Mouse (Mus musculus) lung, postnatal 0 days (tissue): ENCODE measurements at regions not wholly inside any gene's neighbourhood (a gene's known extent, or its start where the extent isn't known, plus 50 kb on each side); places are given as distances from the start of the nearest gene placed in this dataset.

ENCODE experiments used
- ATAC-seq: fragments of 200-750 bp; cut with Nextera tagmentation; 2 replicates; pipeline ENCODE4 v1.8.0; 2017; ENCODE audit warnings: moderate library complexity
- DNase-seq: peaks from one replicate; pipeline ENCODE4 v3.0.0-alpha.2; 2016; ENCODE audit warnings: low spot score
- H3K27ac ChIP-seq: fragments of 300-500 bp; sonication (generic); 2 replicates; pipeline ENCODE4 v1.5.1; 2014; ENCODE audit warnings: antibody characterized with exemption, mild to moderate bottlenecking, low read length, mixed read lengths
- H3K27me3 ChIP-seq: fragments of 300-500 bp; sonication (generic); replicated peaks from 2 replicates; pipeline ENCODE4 v1.6.1; 2014; ENCODE audit warnings: low read length, mixed read lengths; ENCODE audit not compliant: insufficient read depth
- H3K36me3 ChIP-seq: fragments of 300-500 bp; sonication (generic); 2 replicates; pipeline ENCODE4 v1.6.1; 2014; ENCODE audit warnings: low read length, mixed read lengths; ENCODE audit not compliant: insufficient read depth
- H3K4me1 ChIP-seq: fragments of 300-500 bp; sonication (generic); 2 replicates; pipeline ENCODE4 v1.6.1; 2014; ENCODE audit warnings: antibody characterized with exemption, low read depth, low read length, mixed read lengths; ENCODE audit not compliant: insufficient read depth
- H3K4me2 ChIP-seq: fragments of 300-500 bp; sonication (generic); replicated peaks from 2 replicates; pipeline ENCODE4 v1.6.1; 2014; ENCODE audit warnings: low read depth, mild to moderate bottlenecking, low read length, moderate library complexity, mixed read lengths
- H3K4me3 ChIP-seq: fragments of 300-500 bp; sonication (generic); 2 replicates; pipeline ENCODE4 v1.5.1; 2014; ENCODE audit warnings: low read depth, low read length
- H3K9ac ChIP-seq: fragments of 300-500 bp; sonication (generic); replicated peaks from 2 replicates; pipeline ENCODE4 v1.6.1; 2014; ENCODE audit warnings: low read depth, mild to moderate bottlenecking
- H3K9me3 ChIP-seq: fragments of 300-500 bp; sonication (generic); 2 replicates; pipeline ENCODE4 v1.6.1; 2016; ENCODE audit warnings: low read length, mixed read lengths
- CTCF ChIP-seq: IDR thresholded peaks from 2 replicates; pipeline ENCODE4 v1.5.1; 2016; ENCODE audit warnings: antibody characterized with exemption, mild to moderate bottlenecking
- EP300 ChIP-seq: IDR thresholded peaks from 2 replicates; pipeline ENCODE4 v1.6.1; 2016; ENCODE audit warnings: antibody characterized with exemption, mild to moderate bottlenecking, control low read depth
- WGBS: fragments of 180-500 bp; shearing (Covaris S2); extraction: QIAGEN DNeasy Blood & Tissue Kit; methylation state at CpG from one replicate; pipeline ENCODE4 v1.1.7; 2014; 5-methylcytosine and 5-hydroxymethylcytosine counted together

DNA sequence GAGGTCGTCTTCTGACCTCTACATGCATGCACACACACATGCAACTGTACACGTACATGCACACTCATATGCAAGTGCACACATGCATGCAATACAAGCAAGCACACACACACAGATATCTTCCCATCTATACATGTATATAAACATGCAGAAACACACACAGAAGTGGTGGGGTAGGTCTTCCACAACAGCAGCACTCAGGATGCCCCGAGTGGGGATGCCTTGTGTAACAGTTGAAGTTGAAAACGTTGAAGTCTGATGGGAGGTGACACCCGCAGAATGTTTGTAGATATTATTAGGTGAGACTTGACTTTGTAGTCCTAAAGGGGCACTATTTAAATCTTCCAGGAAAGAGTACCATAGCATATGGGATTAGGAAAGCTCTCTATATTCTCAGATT, 87.9 kb upstream of the Cxcr4 start:
- ATAC-seq (no peak), DNase-seq (no peak)

DNA sequence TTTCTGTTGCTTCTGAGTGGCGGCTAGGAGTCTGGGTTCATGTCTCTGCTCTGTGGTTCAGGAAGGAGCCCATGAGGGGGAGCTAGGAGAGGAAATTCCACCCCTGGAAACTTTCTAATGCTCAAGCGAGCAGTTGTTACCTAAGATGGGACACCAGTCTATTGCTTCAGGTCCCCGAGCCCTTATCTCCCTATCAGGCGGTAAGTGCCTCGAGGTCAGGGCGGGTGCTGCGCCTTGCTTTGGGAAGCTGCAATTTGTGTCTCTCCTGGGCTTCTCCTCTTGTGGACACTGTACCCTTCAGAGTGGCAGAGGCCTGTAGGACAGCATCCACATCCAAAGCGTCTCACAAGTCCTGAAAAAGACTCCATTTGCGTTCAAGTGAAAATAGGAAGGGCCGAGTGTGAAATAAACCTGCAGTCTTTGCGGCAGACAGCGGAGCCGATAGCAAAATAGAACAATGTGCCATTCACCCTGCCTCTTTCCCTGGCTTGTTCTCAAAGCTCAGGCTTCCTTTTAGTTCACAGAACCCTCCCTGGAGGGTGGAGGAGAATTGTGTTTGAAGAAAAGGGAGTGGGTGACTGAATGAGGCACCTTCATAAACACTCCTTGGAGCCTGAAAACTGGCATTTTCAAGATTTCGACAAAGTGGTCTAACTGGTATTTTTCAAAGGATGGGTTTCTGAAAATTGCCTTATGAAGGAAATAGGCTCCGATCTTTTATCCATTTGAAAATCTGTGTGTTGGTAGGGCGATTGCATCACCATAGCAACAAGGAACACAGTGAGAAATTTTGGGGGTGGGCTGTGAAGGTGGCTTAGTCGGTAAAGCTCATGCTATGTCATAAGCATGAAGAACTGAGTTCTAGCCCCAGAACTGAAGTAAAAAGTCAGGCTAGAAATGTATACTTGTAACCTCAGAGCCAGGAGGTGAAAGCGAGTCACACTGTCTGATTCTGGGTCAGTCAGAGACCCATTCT, 87.2 kb upstream of the Cxcr4 start:
- Histone ChIP-seq H3K36me3 (no peaks in the 10 kb centered on the region), H3K27ac (no peak overlapping the region), H3K4me1 (no peaks in the 10 kb centered on the region), H3K4me3 (no peak overlapping the region), H3K4me2 (no peak overlapping the region), H3K9ac (no peak overlapping the region), H3K27me3 (no peaks in the 10 kb centered on the region), H3K9me3 (no peaks in the 10 kb centered on the region)
- TF ChIP-seq CTCF: no peak
- TF ChIP-seq EP300: no peak
- 46% methylated on average over 18 of the region's 18 CpGs for WGBS
- 0 out of 2 replicates have a peak, but pooled peaks have one; percentile 25 for ATAC-seq
- DNase-seq: peak; percentile 10

More for the DNA sequence above, 87.9 kb upstream of the Cxcr4 start:
- Histone ChIP-seq H3K4me1 (no peaks in the 10 kb centered on the region), H3K27ac (no peak overlapping the region), H3K4me3 (no peak overlapping the region), H3K36me3 (no peaks in the 10 kb centered on the region), H3K9ac (no peak overlapping the region), H3K4me2 (no peak overlapping the region), H3K27me3 (no peaks in the 10 kb centered on the region), H3K9me3 (no peaks in the 10 kb centered on the region)
- TF ChIP-seq EP300 (no peak), CTCF (no peak)
- WGBS: 64% methylated on average over 5 of the region's 5 CpGs

DNA sequence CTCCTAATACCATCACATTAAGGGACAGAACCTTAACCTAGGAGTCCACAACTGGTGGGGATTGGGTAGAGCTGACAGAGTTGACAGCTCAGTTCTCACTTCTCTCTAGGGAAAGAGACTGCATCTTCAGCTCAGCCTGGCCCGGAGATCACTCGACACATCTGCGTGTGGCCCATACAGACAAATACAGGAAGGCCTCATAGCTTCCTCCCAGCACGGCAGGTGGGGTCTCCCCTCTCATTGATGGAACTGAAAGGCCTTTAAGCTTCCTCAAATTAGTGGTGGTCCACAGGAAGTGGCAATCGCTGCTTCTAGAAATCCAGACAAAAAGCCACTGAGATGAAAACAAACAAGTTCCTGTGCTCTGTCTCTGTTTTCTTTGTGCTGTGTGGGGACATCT, 83.4 kb upstream of the Cxcr4 start:
- WGBS: 50% methylated on average over 5 of the region's 5 CpGs
- H3K9ac ChIP-seq: no peak overlapping the region
- H3K4me2 ChIP-seq: no peak overlapping the region

DNA sequence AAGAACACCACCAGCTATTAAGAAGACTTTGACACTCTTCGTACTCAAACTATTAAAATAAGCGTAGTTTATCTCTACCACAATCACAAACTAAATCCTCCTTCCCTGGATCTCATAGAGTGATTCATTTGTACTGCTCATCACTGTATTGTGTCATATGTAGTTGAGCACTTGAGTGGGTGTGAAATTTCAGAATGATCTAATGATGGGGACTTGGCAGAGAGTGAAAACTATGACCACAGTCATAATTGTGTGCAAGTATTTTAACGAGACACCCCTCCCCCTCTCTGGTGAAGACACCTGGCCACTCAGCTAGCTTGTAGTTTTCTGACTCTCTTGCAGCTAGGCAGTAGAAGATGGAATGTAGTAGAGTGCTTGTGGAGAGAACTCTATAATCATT, 80.2 kb upstream of the Cxcr4 start:
- DNase-seq (no peak), ATAC-seq (no peak)
- H3K36me3 ChIP-seq: no peaks in the 10 kb centered on the region
- H3K4me2 ChIP-seq: no peak overlapping the region
- no peaks in the 10 kb centered on the region for H3K9me3 ChIP-seq
- H3K4me3 ChIP-seq: no peak overlapping the region
- WGBS: 85% methylated on average over 3 of the region's 3 CpGs
- H3K27ac ChIP-seq: no peak overlapping the region
- no peaks in the 10 kb centered on the region for H3K27me3 ChIP-seq
- TF ChIP-seq EP300 (no peak), CTCF (no peak)
- peaks cover 6% of the 10 kb centered on the region; the same call in 1 of the 2 replicates for H3K4me1 ChIP-seq
- no peak overlapping the region for H3K9ac ChIP-seq

More for the DNA sequence above, 83.4 kb upstream of the Cxcr4 start:
- ATAC-seq (no peak), DNase-seq (no peak)
- no peak for TF ChIP-seq EP300
- TF ChIP-seq CTCF: no peak
- Histone ChIP-seq H3K9me3 (no peaks in the 10 kb centered on the region), H3K4me1 (peaks cover 6% of the 10 kb centered on the region; the same call in 1 of the 2 replicates), H3K27ac (no peak overlapping the region), H3K4me3 (no peak overlapping the region), H3K36me3 (no peaks in the 10 kb centered on the region), H3K27me3 (no peaks in the 10 kb centered on the region)

DNA sequence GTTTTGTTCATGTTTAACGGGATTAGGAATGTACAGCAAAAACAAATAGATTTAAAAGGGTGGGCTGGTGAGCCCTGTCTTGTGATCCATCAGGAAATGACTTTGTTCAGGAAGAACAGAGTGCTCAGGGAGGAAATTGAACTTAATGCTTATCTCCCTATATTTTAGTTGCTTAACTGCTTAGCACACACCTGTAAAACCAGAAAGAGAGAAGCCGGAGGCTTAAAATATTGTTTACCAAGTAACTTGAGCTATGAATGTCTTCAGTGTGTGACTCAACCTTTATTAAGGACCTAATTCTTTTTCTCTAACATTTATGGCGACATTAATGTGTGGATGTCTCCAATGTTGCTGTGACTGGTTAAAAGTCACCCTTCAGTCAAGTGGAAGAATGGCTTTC, 79.4 kb upstream of the Cxcr4 start:
- H3K27ac ChIP-seq: no peak overlapping the region
- no peaks in the 10 kb centered on the region for H3K36me3 ChIP-seq
- DNase-seq: peak; percentile 62
- ATAC-seq: 0 out of 2 replicates have a peak, but pooled peaks have one; percentile 26
- H3K9me3 ChIP-seq: no peaks in the 10 kb centered on the region
- H3K4me3 ChIP-seq: no peak overlapping the region
- 34% methylated on average over 3 of the region's 3 CpGs for whole genome bisulfite sequencing
- H3K4me2 ChIP-seq: no peak overlapping the region
- H3K9ac ChIP-seq: no peak overlapping the region
- no peaks in the 10 kb centered on the region for H3K27me3 ChIP-seq
- peaks cover 6% of the 10 kb centered on the region; the same call in 1 of the 2 replicates for H3K4me1 ChIP-seq
- TF ChIP-seq CTCF: no peak
- TF ChIP-seq EP300: no peak

DNA sequence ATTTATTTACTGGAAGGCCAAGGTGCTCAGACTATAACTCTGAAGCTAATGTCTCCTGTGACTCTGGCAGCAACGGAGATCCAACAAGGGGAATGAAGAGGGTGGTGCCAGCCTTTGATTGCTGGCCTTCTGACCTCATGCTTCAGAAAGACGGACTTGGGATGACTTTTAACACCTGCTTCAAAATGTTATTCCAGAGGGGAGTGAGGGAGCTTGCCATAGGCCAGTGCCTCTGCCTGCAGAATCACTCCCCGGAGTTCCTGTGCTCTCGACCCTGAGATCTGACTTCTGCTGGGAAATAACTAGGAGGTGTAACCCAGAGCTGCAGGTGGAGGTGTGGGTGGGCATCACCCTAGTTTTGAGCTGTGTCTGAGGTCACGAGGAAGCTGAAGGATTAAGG, 78.9 kb upstream of the Cxcr4 start:
- no peaks in the 10 kb centered on the region for H3K9me3 ChIP-seq
- DNase-seq (no peak), ATAC-seq (no peak)
- H3K4me3 ChIP-seq: no peak overlapping the region
- no peak overlapping the region for H3K4me2 ChIP-seq
- peaks cover 6% of the 10 kb centered on the region; the same call in 1 of the 2 replicates for H3K4me1 ChIP-seq
- H3K36me3 ChIP-seq: no peaks in the 10 kb centered on the region
- no peak for TF ChIP-seq EP300
- TF ChIP-seq CTCF: no peak
- 32% methylated on average over 5 of the region's 5 CpGs for WGBS
- H3K27ac ChIP-seq: no peak overlapping the region
- H3K27me3 ChIP-seq: no peaks in the 10 kb centered on the region
- no peak overlapping the region for H3K9ac ChIP-seq
